Mouse (Mus musculus): ENCODE measurements around the gene Zfp143. TPM values are rescaled to one million over a fixed set of nuclear protein-coding genes. Genes with fewer than 3 reads are reported as not detected.

Gene Zfp143
- polyA plus RNA-seq, 1 experiment = 0.13 TPM

GRCm38 (mm10) chr7:110059092-110059785, 1.8 kb upstream of the Zfp143 start:
- Histone ChIP-seq H3K27me3 (ENCODE audit: control insufficient read depth) (no peaks in the 10 kb centered on the region), H3K9me3 (ENCODE audit: control insufficient read depth, low read length) (no peaks in the 10 kb centered on the region), H3K4me3 (replicated peaks) (peak overlapping the region; percentile 74), H3K36me3 (ENCODE audit: control insufficient read depth) (peaks cover 70% of the 10 kb centered on the region), H3K4me1 (ENCODE audit: control insufficient read depth) (peaks cover 36% of the 10 kb centered on the region)
- no peak for TF ChIP-seq TAL1 (IDR thresholded peaks at IDR 0.05; ENCODE audit: low read length)
- TF ChIP-seq GATA1 (IDR thresholded peaks at IDR 0.05; ENCODE audit: low read length) = no peak

DNA sequence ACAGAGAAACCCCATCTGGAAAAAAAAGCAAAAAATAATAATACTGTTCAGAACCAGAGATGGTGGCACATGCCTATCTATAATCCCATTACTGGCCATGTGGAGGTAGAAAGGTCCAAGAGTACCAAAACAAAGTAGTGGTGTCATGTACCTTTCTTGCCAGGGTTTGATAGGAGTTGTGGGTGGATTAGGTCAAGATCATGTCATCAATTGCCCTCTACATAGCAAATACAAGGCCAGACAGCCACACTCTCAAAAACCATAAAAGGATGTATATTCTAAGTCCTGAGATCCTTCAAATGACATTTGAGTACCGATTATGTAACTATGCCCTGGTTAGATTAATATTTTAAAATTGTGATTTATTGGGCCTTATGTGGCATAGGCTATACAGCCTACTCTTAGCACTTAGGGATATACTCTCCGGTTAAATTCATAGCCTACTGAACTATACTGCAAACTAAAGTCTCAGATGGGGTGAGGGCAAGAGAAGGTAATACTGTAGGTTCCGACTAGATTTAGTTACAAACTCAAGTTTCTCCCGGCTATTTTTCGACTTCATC, 830 bp upstream of the Zfp143 start:
- peaks cover 39% of the 10 kb centered on the region for H3K4me1 ChIP-seq (ENCODE audit: control insufficient read depth)
- peaks cover 61% of the 10 kb centered on the region for H3K36me3 ChIP-seq (ENCODE audit: control insufficient read depth)

DNA sequence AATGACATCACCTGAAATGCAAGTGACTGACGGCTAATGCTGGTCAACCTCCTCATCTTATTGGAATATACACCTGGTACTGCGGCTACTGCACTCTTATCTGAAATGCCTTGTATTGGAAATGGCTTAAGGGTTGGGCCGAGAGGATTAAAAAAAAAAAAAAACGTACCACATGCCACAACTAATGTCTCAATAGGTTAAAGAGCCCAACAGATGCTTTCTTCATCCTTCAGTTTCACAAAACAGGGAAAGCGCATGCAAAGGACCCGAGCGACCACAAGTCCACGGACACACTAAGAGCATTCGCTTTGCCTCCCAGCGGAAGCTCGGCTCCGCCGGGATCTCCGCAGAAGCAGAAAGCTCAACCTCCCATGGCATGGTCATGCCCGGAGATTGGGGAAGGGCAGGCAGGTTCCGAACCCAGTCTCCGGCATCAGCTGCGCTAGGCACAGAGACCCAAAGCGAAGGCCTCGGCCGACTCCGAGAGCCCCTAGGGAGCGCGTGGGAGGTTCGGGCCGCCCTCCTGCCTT, 283 bp upstream of the Zfp143 start:
- Histone ChIP-seq H3K9me3 (ENCODE audit: control insufficient read depth, low read length) (no peaks in the 10 kb centered on the region), H3K4me3 (replicated peaks) (peak overlapping the region; percentile 74), H3K27me3 (ENCODE audit: control insufficient read depth) (no peaks in the 10 kb centered on the region), H3K4me1 (ENCODE audit: control insufficient read depth) (peaks cover 41% of the 10 kb centered on the region), H3K36me3 (ENCODE audit: control insufficient read depth) (peaks cover 58% of the 10 kb centered on the region)
- TF ChIP-seq TAL1 (IDR thresholded peaks at IDR 0.05; ENCODE audit: low read length) (no peak), GATA1 (IDR thresholded peaks at IDR 0.05; ENCODE audit: low read length) (0 out of 2 replicates have a peak, but pooled peaks have one; percentile 24)

More for the DNA sequence above, 830 bp upstream of the Zfp143 start:
- H3K4me3 ChIP-seq (replicated peaks) = peak overlapping the region; percentile 74
- TF ChIP-seq GATA1 (IDR thresholded peaks at IDR 0.05; ENCODE audit: low read length) = no peak
- no peak for TF ChIP-seq TAL1 (IDR thresholded peaks at IDR 0.05; ENCODE audit: low read length)
- no peaks in the 10 kb centered on the region for H3K9me3 ChIP-seq (ENCODE audit: control insufficient read depth, low read length)
- no peaks in the 10 kb centered on the region for H3K27me3 ChIP-seq (ENCODE audit: control insufficient read depth)

DNA sequence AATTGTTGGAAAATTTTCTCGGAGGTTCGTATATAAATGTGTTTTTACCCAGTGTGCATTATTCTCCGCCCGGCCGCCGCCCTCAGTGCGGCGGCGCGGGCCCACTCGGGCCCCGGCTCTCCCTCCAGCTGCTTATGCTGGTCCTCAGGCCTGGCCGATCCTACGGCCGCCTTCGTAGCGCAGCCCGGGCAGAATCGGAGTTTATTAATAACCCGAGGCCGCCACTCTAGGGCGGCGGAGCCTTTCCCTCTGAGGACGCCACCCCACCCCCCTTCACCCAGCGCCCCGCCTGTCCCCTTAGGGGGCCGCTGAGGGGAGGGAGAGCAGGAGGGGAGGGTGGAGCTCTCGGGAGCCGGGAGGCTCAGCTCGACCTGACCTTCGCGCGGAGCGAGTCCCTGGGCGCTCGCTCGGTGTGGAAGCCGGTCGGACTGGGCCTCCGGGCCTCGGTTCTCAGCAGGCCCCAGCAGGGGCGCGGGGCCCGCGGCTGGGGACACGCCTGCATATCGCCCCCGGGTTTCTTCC, 796 bp downstream of the Zfp143 start:
- peaks cover 47% of the 10 kb centered on the region for H3K4me1 ChIP-seq (ENCODE audit: control insufficient read depth)
- H3K36me3 ChIP-seq (ENCODE audit: control insufficient read depth) = peaks cover 56% of the 10 kb centered on the region
- peak overlapping the region; percentile 74 for H3K4me3 ChIP-seq (replicated peaks)
- TF ChIP-seq TAL1 (IDR thresholded peaks at IDR 0.05; ENCODE audit: low read length) = no peak
- no peak for TF ChIP-seq GATA1 (IDR thresholded peaks at IDR 0.05; ENCODE audit: low read length)
- no peaks in the 10 kb centered on the region for H3K27me3 ChIP-seq (ENCODE audit: control insufficient read depth)
- no peaks in the 10 kb centered on the region for H3K9me3 ChIP-seq (ENCODE audit: control insufficient read depth, low read length)

GRCm38 (mm10) chr7:110063731-110064130, 2.7 kb downstream of the Zfp143 start:
- H3K4me1 ChIP-seq (ENCODE audit: control insufficient read depth) = peaks cover 53% of the 10 kb centered on the region
- no peak for TF ChIP-seq GATA1 (IDR thresholded peaks at IDR 0.05; ENCODE audit: low read length)
- H3K4me3 ChIP-seq (replicated peaks) = no peak overlapping the region
- H3K36me3 ChIP-seq (ENCODE audit: control insufficient read depth) = peaks cover 57% of the 10 kb centered on the region
- no peaks in the 10 kb centered on the region for H3K27me3 ChIP-seq (ENCODE audit: control insufficient read depth)
- H3K9me3 ChIP-seq (ENCODE audit: control insufficient read depth, low read length) = no peaks in the 10 kb centered on the region

GRCm38 (mm10) chr7:110069070-110069469, 8.1 kb downstream of the Zfp143 start:
- Histone ChIP-seq H3K4me1 (ENCODE audit: control insufficient read depth) (peaks cover 26% of the 10 kb centered on the region), H3K36me3 (ENCODE audit: control insufficient read depth) (peaks cover 82% of the 10 kb centered on the region), H3K9me3 (ENCODE audit: control insufficient read depth, low read length) (no peaks in the 10 kb centered on the region), H3K27me3 (ENCODE audit: control insufficient read depth) (no peaks in the 10 kb centered on the region), H3K4me3 (replicated peaks) (no peak overlapping the region)
- TF ChIP-seq GATA1 (IDR thresholded peaks at IDR 0.05; ENCODE audit: low read length) (no peak), TAL1 (IDR thresholded peaks at IDR 0.05; ENCODE audit: low read length) (no peak)

DNA sequence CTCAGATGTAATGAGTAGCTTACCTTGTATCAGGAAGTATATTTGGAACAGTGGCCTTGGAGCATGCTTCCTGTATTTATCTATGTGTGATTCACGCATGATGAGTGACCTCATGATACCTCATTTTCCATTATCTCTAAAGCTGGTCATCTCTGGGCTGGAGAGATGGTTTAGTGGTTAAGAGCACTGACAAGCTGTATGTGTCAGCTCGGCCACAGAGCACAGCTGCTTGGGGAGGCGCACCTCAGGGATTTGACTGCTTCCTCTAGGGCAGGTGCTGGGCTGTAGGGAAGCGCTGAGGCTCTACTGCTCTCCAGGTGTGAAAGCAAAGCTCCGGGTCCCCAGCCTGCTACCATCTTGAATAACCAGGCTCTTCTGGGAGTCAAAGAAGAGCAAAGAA, 17.2 kb downstream of the Zfp143 start:
- Histone ChIP-seq H3K4me3 (replicated peaks) (no peak overlapping the region), H3K9me3 (ENCODE audit: control insufficient read depth, low read length) (no peaks in the 10 kb centered on the region), H3K4me1 (ENCODE audit: control insufficient read depth) (no peaks in the 10 kb centered on the region), H3K27me3 (ENCODE audit: control insufficient read depth) (no peaks in the 10 kb centered on the region), H3K36me3 (ENCODE audit: control insufficient read depth) (peaks cover 100% of the 10 kb centered on the region)
- no peak for TF ChIP-seq GATA1 (IDR thresholded peaks at IDR 0.05; ENCODE audit: low read length)
- no peak for TF ChIP-seq TAL1 (IDR thresholded peaks at IDR 0.05; ENCODE audit: low read length)

- Histone ChIP-seq H3K36me3 (ENCODE audit: control insufficient read depth) (peaks cover 100% of the 10 kb centered on the region), H3K4me3 (replicated peaks) (no peak overlapping the region), H3K9me3 (ENCODE audit: control insufficient read depth, low read length) (no peaks in the 10 kb centered on the region), H3K27me3 (ENCODE audit: control insufficient read depth) (no peaks in the 10 kb centered on the region), H3K4me1 (ENCODE audit: control insufficient read depth) (no peaks in the 10 kb centered on the region)
- TF ChIP-seq TAL1 (IDR thresholded peaks at IDR 0.05; ENCODE audit: low read length) (no peak), GATA1 (IDR thresholded peaks at IDR 0.05; ENCODE audit: low read length) (no peak)
These were observed 22.6 kb downstream of the Zfp143 start for GRCm38 (mm10) chr7:110083386-110084165.

DNA sequence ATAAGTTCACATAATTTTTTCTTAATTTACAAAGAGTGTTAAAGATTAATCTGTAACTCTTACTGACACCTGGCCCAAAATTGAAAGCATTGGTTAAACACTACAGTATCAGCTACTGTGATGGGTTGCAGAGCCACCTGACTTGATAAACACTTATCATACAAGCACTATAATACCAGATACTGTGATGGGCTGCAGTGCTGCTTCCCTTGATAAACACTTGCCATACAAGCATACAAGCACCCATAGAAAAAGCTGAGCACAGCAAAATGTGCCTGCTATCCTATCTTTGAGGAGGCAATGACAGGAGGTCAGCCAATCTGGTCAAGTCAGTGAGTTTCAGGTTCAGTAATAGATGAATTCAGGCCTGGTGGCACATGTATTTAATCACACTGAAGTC, 24.2 kb downstream of the Zfp143 start:
- H3K4me3 ChIP-seq (replicated peaks) = no peak overlapping the region
- H3K27me3 ChIP-seq (ENCODE audit: control insufficient read depth) = no peaks in the 10 kb centered on the region
- H3K4me1 ChIP-seq (ENCODE audit: control insufficient read depth) = no peaks in the 10 kb centered on the region
- H3K36me3 ChIP-seq (ENCODE audit: control insufficient read depth) = peaks cover 100% of the 10 kb centered on the region
- no peaks in the 10 kb centered on the region for H3K9me3 ChIP-seq (ENCODE audit: control insufficient read depth, low read length)
- TF ChIP-seq TAL1 (IDR thresholded peaks at IDR 0.05; ENCODE audit: low read length) (no peak), GATA1 (IDR thresholded peaks at IDR 0.05; ENCODE audit: low read length) (no peak)
